Mouse (Mus musculus): ENCODE data around the gene Tln1. TPM values are rescaled to one million over a fixed set of nuclear protein-coding genes. Genes with fewer than 3 reads are reported as not detected.

Gene Tln1
- polyA plus RNA-seq, 1 experiment from 2014 or later = 84.9 TPM

DNA sequence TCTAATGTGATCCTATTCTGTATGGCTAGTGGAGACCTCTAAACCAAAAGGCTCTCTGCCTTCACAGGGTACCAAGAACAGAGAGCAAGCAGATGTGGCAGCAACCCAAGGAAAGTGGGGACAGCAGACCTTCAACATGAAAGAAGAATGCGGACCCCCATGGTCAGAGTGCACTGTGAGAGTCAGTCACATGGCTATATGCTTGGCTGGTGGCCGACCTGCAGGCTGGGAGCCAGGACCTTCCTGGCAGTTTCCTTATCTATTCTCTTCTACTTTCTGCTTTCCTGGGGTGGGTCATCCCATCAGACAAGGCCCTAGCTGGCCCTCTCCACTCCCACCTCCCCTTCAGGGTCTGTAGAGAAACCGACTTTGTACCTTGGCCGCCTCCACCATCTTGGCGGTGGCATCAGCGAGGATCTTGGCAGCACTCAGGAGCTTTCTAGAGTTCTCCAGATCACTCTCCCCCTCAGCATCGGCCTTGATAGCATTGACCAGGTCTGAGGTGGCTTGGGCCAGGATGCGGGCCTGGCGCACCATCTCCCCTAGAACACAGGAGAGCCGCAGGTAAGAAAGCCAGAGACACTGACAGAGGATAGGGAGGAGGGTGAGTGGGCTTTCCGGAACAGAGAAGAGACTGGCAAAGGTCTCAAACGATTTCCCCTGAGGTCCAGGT is 16.0 kb downstream of the Tln1 start:
- H3K36me3 ChIP-seq (ENCODE audit: insufficient read depth) = peaks cover 100% of the 10 kb centered on the region
- H3K4me3 ChIP-seq (ENCODE audit: low read depth, low read length) = no peak overlapping the region
- 91% methylated on average over 12 of the region's 12 CpGs for WGBS
- H3K4me2 ChIP-seq = no peak overlapping the region
- no peak for TF ChIP-seq CTCF (IDR thresholded peaks at IDR 0.05; ENCODE audit: low read depth)
- no peaks in the 10 kb centered on the region for H3K9me3 ChIP-seq (ENCODE audit: low read depth, low read length)
- no peak overlapping the region for H3K27ac ChIP-seq (ENCODE audit: low read depth)
- H3K27me3 ChIP-seq (ENCODE audit: insufficient read depth, low read length) = no peaks in the 10 kb centered on the region
- no peaks in the 10 kb centered on the region for H3K4me1 ChIP-seq (ENCODE audit: insufficient read depth)
- no peak overlapping the region for H3K9ac ChIP-seq
- ATAC-seq (ENCODE audit: insufficient read depth) (no peak), DNase-seq (no peak)

- Histone ChIP-seq H3K4me3 (ENCODE audit: low read depth, low read length) (no peak overlapping the region), H3K9ac (no peak overlapping the region), H3K9me3 (ENCODE audit: low read depth, low read length) (no peaks in the 10 kb centered on the region), H3K4me2 (no peak overlapping the region), H3K36me3 (ENCODE audit: insufficient read depth) (peaks cover 100% of the 10 kb centered on the region), H3K27ac (ENCODE audit: low read depth) (no peak overlapping the region), H3K4me1 (ENCODE audit: insufficient read depth) (no peaks in the 10 kb centered on the region), H3K27me3 (ENCODE audit: insufficient read depth, low read length) (no peaks in the 10 kb centered on the region)
- no peak for ATAC-seq (ENCODE audit: insufficient read depth)
- TF ChIP-seq CTCF (IDR thresholded peaks at IDR 0.05; ENCODE audit: low read depth) = no peak
- no peak for DNase-seq
- 77% methylated on average over 3 of the region's 3 CpGs for WGBS
Observed at GRCm38 (mm10) chr4:43542044-43542443, 20.4 kb downstream of the Tln1 start.

- no peaks in the 10 kb centered on the region for H3K9me3 ChIP-seq (ENCODE audit: low read depth, low read length)
- ATAC-seq (ENCODE audit: insufficient read depth) = no peak
- WGBS = 89% methylated on average over 9 of the region's 9 CpGs
Observed at GRCm38 (mm10) chr4:43536031-43536430, 26.5 kb downstream of the Tln1 start.

GRCm38 (mm10) chr4:43535628-43536027 is 26.9 kb downstream of the Tln1 start:
- Histone ChIP-seq H3K4me2 (no peak overlapping the region), H3K4me3 (ENCODE audit: low read depth, low read length) (no peak overlapping the region), H3K9me3 (ENCODE audit: low read depth, low read length) (no peaks in the 10 kb centered on the region), H3K4me1 (ENCODE audit: insufficient read depth) (no peaks in the 10 kb centered on the region), H3K36me3 (ENCODE audit: insufficient read depth) (peaks cover 100% of the 10 kb centered on the region), H3K9ac (no peak overlapping the region), H3K27ac (ENCODE audit: low read depth) (no peak overlapping the region), H3K27me3 (ENCODE audit: insufficient read depth, low read length) (no peaks in the 10 kb centered on the region)
- DNase-seq (no peak), ATAC-seq (ENCODE audit: insufficient read depth) (no peak)
- WGBS = 92% methylated on average over 8 of the region's 8 CpGs
- no peak for TF ChIP-seq CTCF (IDR thresholded peaks at IDR 0.05; ENCODE audit: low read depth)

More at GRCm38 (mm10) chr4:43536031-43536430, 26.5 kb downstream of the Tln1 start:
- no peak for TF ChIP-seq CTCF (IDR thresholded peaks at IDR 0.05; ENCODE audit: low read depth)
- Histone ChIP-seq H3K4me2 (no peak overlapping the region), H3K27me3 (ENCODE audit: insufficient read depth, low read length) (no peaks in the 10 kb centered on the region), H3K9ac (no peak overlapping the region), H3K36me3 (ENCODE audit: insufficient read depth) (peaks cover 100% of the 10 kb centered on the region), H3K27ac (ENCODE audit: low read depth) (no peak overlapping the region), H3K4me1 (ENCODE audit: insufficient read depth) (no peaks in the 10 kb centered on the region), H3K4me3 (ENCODE audit: low read depth, low read length) (no peak overlapping the region)
- DNase-seq = no peak

DNA sequence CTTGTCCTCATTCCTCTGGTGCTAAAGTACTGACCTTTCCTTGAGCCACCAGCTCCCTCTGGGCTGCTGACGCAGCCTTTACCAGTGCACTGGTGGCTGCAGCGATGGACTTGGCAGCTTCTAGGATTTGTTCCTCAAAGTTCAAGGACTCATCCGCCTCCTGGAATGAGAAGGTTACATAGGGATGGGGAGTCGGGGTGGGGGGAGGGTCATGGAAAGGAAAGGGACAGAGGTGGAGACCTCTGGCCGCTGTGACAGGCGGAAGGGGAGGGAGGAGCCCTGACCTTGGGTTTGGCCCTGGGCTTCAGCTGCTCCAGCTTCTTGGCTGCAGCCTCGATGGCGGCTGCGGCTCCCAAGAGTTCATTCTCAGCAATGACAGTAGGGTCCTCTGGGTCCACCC is 29.2 kb downstream of the Tln1 start:
- peaks cover 83% of the 10 kb centered on the region for H3K36me3 ChIP-seq (ENCODE audit: insufficient read depth)
- no peak overlapping the region for H3K4me3 ChIP-seq (ENCODE audit: low read depth, low read length)
- no peak overlapping the region for H3K4me2 ChIP-seq
- DNase-seq = no peak
- WGBS = 81% methylated on average over 9 of the region's 9 CpGs
- TF ChIP-seq CTCF (IDR thresholded peaks at IDR 0.05; ENCODE audit: low read depth) = no peak
- H3K9me3 ChIP-seq (ENCODE audit: low read depth, low read length) = no peaks in the 10 kb centered on the region
- no peak overlapping the region for H3K9ac ChIP-seq
- H3K4me1 ChIP-seq (ENCODE audit: insufficient read depth) = no peaks in the 10 kb centered on the region
- H3K27me3 ChIP-seq (ENCODE audit: insufficient read depth, low read length) = no peaks in the 10 kb centered on the region
- ATAC-seq (ENCODE audit: insufficient read depth) = no peak
- no peak overlapping the region for H3K27ac ChIP-seq (ENCODE audit: low read depth)

- 18% methylated on average over 7 of the region's 7 CpGs for WGBS
- no peak overlapping the region for H3K4me2 ChIP-seq
- peak; percentile 86 for TF ChIP-seq CTCF (IDR thresholded peaks at IDR 0.05; ENCODE audit: low read depth)
- peak overlapping the region; percentile 7; the same call in 1 of the 2 replicates for H3K27ac ChIP-seq (ENCODE audit: low read depth)
- H3K9ac ChIP-seq = no peak overlapping the region
- no peaks in the 10 kb centered on the region for H3K27me3 ChIP-seq (ENCODE audit: insufficient read depth, low read length)
- H3K36me3 ChIP-seq (ENCODE audit: insufficient read depth) = peaks cover 56% of the 10 kb centered on the region
- H3K4me1 ChIP-seq (ENCODE audit: insufficient read depth) = no peaks in the 10 kb centered on the region
- DNase-seq = peak; percentile 87
- ATAC-seq (ENCODE audit: insufficient read depth) = no peak; the same call in 1 of the 2 replicates
- H3K9me3 ChIP-seq (ENCODE audit: low read depth, low read length) = no peaks in the 10 kb centered on the region
- no peak overlapping the region for H3K4me3 ChIP-seq (ENCODE audit: low read depth, low read length)
Observed at GRCm38 (mm10) chr4:43530581-43530980, 31.9 kb downstream of the Tln1 start.

DNA sequence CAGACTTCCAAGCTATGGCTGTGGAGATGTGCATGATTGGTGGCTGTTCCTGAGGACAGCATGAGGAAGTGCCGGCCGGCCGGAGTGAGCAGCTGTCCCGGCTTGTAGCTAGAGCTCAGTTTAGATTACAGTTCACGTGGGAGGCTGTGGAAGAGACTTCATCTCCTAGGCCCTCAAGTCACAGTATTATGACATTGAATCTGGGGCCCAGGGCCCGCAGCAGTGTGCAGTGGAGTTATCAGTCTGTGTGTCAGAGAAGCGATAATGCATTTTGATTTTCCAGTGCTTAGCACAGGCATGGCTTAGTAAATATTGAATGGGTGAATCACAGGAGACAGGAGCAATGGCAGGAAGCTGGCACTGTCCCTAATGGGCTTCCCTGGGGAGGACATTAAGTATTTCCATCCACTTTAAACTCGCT is 32.4 kb downstream of the Tln1 start:
- 46% methylated on average over 8 of the region's 8 CpGs for WGBS
- Histone ChIP-seq H3K9ac (no peak overlapping the region), H3K4me1 (ENCODE audit: insufficient read depth) (no peaks in the 10 kb centered on the region), H3K27me3 (ENCODE audit: insufficient read depth, low read length) (no peaks in the 10 kb centered on the region), H3K27ac (ENCODE audit: low read depth) (peak overlapping the region; percentile 7; the same call in 1 of the 2 replicates), H3K4me3 (ENCODE audit: low read depth, low read length) (no peak overlapping the region), H3K36me3 (ENCODE audit: insufficient read depth) (peaks cover 51% of the 10 kb centered on the region), H3K9me3 (ENCODE audit: low read depth, low read length) (no peaks in the 10 kb centered on the region), H3K4me2 (no peak overlapping the region)
- DNase-seq = no peak
- no peak for ATAC-seq (ENCODE audit: insufficient read depth)
- TF ChIP-seq CTCF (IDR thresholded peaks at IDR 0.05; ENCODE audit: low read depth) = no peak
